Mouse (Mus musculus) intestine, embryonic 14.5 days (tissue): ENCODE data around the gene Galnt18. TPM values are rescaled to one million over a fixed set of nuclear protein-coding genes. Genes with fewer than 3 reads are reported as not detected.

Experiments
- ATAC-seq: fragments of 200-750 bp; cut with Nextera tagmentation; replicated peaks from 2 replicates; pipeline ENCODE4 v1.8.0; 2017; ENCODE audit warnings: low read depth, moderate number of reproducible peaks, moderate TSS enrichment, moderate library complexity; ENCODE audit not compliant: low FRiP score, low TSS enrichment
- DNase-seq: peaks from one replicate; pipeline ENCODE4 v3.0.0-alpha.2; 2018; ENCODE audit warnings: low spot score
- H3K27ac ChIP-seq: fragments of 300-500 bp; sonication (generic); 2 replicates; pipeline ENCODE4 v1.5.1; 2014; ENCODE audit warnings: low read depth, mild to moderate bottlenecking, control low read depth
- H3K27me3 ChIP-seq: fragments of 300-500 bp; sonication (generic); replicated peaks from 2 replicates; pipeline ENCODE4 v1.6.1; 2014; ENCODE audit warnings: low read length, control low read depth; ENCODE audit not compliant: control insufficient read depth, insufficient read depth
- H3K36me3 ChIP-seq: fragments of 300-500 bp; sonication (generic); 2 replicates; pipeline ENCODE4 v1.6.1; 2014; ENCODE audit warnings: low read length, control low read depth; ENCODE audit not compliant: control insufficient read depth, insufficient read depth
- H3K4me1 ChIP-seq: fragments of 300-500 bp; sonication (generic); replicated peaks from 2 replicates; pipeline ENCODE4 v1.6.1; 2014; ENCODE audit warnings: low read length, control low read depth, mixed read lengths; ENCODE audit not compliant: control insufficient read depth, insufficient read depth
- H3K4me2 ChIP-seq: fragments of 300-500 bp; sonication (generic); 2 replicates; pipeline ENCODE4 v1.6.1; 2014; ENCODE audit warnings: low read length
- H3K4me3 ChIP-seq: fragments of 300-500 bp; sonication (generic); 2 replicates; pipeline ENCODE4 v1.5.1; 2014; ENCODE audit warnings: low read depth, low read length, control low read depth, mixed read lengths
- H3K9ac ChIP-seq: fragments of 300-500 bp; sonication (generic); 2 replicates; pipeline ENCODE4 v1.6.1; 2014; ENCODE audit warnings: mild to moderate bottlenecking, low read length
- H3K9me3 ChIP-seq: fragments of 300-500 bp; sonication (generic); 2 replicates; pipeline ENCODE4 v1.6.1; 2016; ENCODE audit warnings: low read length, control low read depth; ENCODE audit not compliant: control insufficient read depth
- WGBS: fragments of 180-500 bp; shearing (Covaris S2); extraction: QIAGEN DNeasy Blood & Tissue Kit; methylation state at CpG from one replicate; pipeline ENCODE4 v1.1.7; 2014; 5-methylcytosine and 5-hydroxymethylcytosine counted together
- polyA plus RNA-seq: library from polyadenylated mRNA; unstranded; fragments of >200 nt; fragmentation: Nextera tagmentation; extraction: Ambion mirVana; gene quantifications from 2 replicates; pipeline ENCODE4 v1.2.1, GENCODE M21; 2014

Gene Galnt18
- polyA plus RNA-seq, 1 experiment from 2014 or later: 18.8 TPM

DNA sequence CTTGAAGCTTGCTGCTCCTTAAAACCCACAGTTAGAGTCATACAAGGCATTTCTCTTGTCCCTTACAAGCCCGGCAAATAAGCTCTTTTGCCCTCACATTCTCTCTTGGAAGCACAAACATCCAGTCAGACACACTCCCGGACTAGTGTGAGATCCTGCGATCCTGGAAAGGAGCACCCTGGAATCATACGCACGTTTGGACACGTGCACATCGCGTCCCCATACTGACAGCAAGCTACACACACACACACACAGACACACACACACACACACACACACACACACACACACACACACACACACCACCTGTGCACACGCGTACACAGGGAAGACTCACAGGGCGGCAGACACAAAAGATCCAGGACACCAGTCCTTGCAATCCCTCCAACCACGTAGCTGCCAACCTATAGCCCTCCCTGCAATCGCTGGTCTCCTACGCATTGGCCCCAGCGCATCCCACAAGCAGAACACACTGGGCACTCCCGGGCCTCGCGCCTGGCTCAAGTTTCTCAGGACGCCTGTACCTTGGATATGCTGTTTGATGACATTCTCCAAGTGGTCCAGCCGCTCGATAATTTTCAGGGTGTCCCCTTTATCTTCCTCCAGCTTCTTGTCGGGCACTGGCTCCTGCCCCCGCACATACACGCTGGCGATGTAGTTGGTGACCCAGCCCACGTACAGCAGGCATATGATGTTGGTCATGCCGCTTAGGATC is 831 bp downstream of the Galnt18 start:
- peak; percentile 4; the same call in 1 of the 2 replicates for ATAC-seq
- 11% methylated on average over 27 of the region's 27 CpGs for WGBS
- Histone ChIP-seq H3K9me3 (no peaks in the 10 kb centered on the region), H3K27ac (no peak overlapping the region; the same call in 1 of the 2 replicates), H3K4me3 (peak overlapping the region; percentile 55), H3K4me2 (peak overlapping the region; percentile 95), H3K4me1 (peaks cover 10% of the 10 kb centered on the region), H3K36me3 (no peaks in the 10 kb centered on the region), H3K9ac (peak overlapping the region; percentile 55), H3K27me3 (no peaks in the 10 kb centered on the region)
- DNase-seq: peak; percentile 73

DNA sequence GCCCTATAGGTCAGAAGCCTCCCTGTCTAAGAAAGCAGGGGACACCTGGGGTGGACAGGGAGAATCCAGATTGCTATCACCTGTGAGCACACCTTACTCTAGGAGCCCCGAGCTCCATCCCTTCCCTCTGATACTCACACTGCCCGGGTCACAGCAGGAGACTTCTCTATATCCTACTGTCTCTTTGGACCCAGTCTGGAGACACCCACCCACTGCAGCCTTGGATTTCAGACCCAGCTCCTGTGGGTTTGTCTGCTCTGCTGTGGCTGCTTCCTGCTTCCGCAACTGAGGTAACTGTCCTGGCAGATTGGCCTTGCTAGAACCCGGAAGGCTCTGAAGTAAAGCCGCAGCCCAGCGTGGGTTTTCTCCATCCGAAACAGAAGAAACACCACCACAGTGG is 1.6 kb downstream of the Galnt18 start:
- H3K27ac ChIP-seq: no peak overlapping the region
- H3K4me1 ChIP-seq: peaks cover 10% of the 10 kb centered on the region
- H3K36me3 ChIP-seq: no peaks in the 10 kb centered on the region
- ATAC-seq (no peak), DNase-seq (no peak)
- peak overlapping the region; percentile 55 for H3K9ac ChIP-seq
- H3K4me2 ChIP-seq: peak overlapping the region; percentile 95
- peak overlapping the region; percentile 55 for H3K4me3 ChIP-seq
- 71% methylated on average over 7 of the region's 7 CpGs for WGBS
- no peaks in the 10 kb centered on the region for H3K9me3 ChIP-seq
- H3K27me3 ChIP-seq: no peaks in the 10 kb centered on the region

DNA sequence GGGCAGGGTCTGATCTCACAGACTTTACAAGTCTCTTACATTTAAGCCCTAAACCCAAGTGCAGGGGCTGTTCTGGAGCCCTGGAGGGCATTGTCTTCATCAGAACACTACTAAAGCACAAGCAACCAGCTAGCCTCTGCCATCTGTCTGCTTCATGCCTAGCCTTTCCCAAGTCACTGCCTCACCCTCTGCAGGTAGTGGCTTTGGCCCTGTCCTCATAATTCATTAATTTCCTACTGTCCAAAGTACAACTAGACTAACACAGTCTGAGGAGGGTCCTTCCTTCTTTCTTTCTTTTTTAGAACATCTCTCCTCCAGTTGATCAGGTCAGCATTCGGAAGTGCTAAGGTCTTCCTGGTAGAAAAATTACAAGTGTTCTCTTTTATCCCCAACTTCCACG is 2.6 kb downstream of the Galnt18 start:
- 84% methylated on average over 2 of the region's 2 CpGs for WGBS
- Histone ChIP-seq H3K9me3 (no peaks in the 10 kb centered on the region), H3K27ac (no peak overlapping the region), H3K36me3 (no peaks in the 10 kb centered on the region), H3K27me3 (no peaks in the 10 kb centered on the region), H3K4me1 (peaks cover 10% of the 10 kb centered on the region), H3K4me3 (peak overlapping the region; percentile 55), H3K4me2 (peak overlapping the region; percentile 95), H3K9ac (no peak overlapping the region)
- DNase-seq: no peak
- no peak for ATAC-seq

DNA sequence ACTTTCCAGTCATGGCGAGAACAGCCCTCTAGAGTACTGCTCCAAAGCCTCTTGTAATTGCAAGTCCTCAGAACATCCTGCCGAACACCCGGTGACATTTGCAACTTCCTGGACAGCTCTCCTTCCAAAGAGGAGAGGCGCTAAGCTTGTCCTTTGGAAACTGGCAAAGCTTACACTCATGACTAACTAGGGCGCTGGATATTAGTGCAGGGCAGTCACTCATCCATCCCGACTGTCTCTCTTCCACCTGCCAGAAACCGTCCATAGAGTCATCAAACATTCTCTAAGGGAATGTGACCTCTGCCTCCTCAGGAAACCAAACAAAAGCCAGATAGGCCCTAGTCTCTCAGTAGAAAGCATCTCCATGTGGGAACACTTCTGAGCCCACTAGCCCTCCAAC is 3.6 kb downstream of the Galnt18 start:
- ATAC-seq (no peak), DNase-seq (no peak)
- Histone ChIP-seq H3K27me3 (no peaks in the 10 kb centered on the region), H3K9ac (no peak overlapping the region), H3K4me1 (peaks cover 10% of the 10 kb centered on the region), H3K36me3 (no peaks in the 10 kb centered on the region), H3K27ac (no peak overlapping the region), H3K4me2 (peak overlapping the region; percentile 95), H3K9me3 (no peaks in the 10 kb centered on the region), H3K4me3 (no peak overlapping the region)
- WGBS: 46% methylated on average over 7 of the region's 7 CpGs

DNA sequence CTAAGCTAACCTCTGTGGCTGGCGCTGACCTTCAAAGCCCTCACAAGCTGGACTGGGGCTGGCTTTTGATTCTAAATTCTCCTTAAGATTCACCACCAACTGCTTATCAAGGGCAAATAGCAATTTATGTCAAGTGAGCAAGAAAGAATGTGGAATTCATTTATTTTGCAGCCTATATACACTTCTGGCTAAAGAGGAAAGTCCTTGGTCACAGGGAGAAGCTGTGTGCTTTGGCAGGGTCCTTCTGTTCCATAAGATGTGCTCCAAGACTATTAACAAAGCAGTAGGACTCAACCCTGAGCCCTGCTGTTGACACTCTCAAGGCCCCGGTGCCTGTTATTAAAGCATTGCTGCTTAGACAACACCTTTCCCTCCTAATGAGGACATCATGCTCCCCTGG is 7.4 kb downstream of the Galnt18 start:
- Histone ChIP-seq H3K9me3 (no peaks in the 10 kb centered on the region), H3K4me2 (no peak overlapping the region), H3K4me3 (no peak overlapping the region), H3K27me3 (no peaks in the 10 kb centered on the region), H3K27ac (no peak overlapping the region), H3K9ac (no peak overlapping the region), H3K36me3 (no peaks in the 10 kb centered on the region), H3K4me1 (peaks cover 3% of the 10 kb centered on the region; the same call in 1 of the 2 replicates)
- 92% methylated on average over 2 of the region's 2 CpGs for WGBS
- DNase-seq: no peak
- ATAC-seq: no peak

DNA sequence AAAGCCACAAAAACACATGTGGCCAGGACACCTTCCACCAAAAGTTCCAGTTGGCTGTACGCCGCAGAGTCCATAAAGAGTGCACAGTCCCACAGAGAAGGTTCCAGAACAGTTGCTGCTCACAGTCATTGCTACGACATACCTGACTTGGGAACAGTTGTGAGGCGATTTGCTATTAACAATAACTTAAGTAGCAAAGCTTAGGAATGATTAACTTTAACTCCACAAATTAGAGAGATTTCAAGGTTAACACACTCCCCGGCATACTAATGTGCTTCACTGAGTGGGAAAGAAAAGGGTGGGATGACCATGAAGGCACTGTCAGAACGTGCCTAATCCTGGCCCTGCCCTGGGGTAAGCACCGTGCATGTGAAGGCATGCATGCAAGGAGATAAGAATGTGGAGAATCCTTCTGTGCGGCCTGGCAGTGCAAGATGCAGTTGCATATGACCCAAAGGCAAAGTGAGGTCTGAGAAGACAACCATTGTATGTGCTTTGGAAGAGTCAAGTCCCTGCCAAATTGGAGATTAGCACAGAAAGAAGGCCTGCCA is 8.5 kb downstream of the Galnt18 start:
- H3K9me3 ChIP-seq: no peaks in the 10 kb centered on the region
- H3K4me3 ChIP-seq: no peak overlapping the region
- DNase-seq: no peak
- no peaks in the 10 kb centered on the region for H3K27me3 ChIP-seq
- no peak overlapping the region for H3K9ac ChIP-seq
- H3K27ac ChIP-seq: no peak overlapping the region
- WGBS: 75% methylated on average over 8 of the region's 8 CpGs
- H3K4me2 ChIP-seq: no peak overlapping the region
- no peak for ATAC-seq
- peaks cover 4% of the 10 kb centered on the region; the same call in 1 of the 2 replicates for H3K4me1 ChIP-seq
- H3K36me3 ChIP-seq: no peaks in the 10 kb centered on the region

DNA sequence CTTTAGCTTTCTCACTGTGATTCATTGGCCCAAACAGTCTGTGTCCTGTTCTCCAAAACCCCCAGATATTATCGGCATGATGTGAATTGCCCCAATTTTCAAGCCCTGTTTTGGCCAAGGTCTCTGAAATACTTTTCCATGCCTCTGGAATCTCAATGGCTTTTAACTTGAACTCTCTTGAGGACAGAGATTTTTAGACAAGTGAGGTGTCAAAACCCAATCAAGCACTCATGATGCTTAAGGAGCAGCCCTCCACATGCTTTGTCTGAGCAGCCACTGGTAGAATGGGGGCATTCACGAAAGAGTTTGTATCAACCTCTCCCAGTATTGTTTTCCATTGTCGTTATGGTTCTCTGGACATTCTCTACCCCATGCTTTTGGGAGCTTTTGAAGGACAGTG is 9.2 kb downstream of the Galnt18 start:
- DNase-seq: no peak
- 83% methylated on average over 3 of the region's 3 CpGs for WGBS
- H3K4me3 ChIP-seq: no peak overlapping the region

DNA sequence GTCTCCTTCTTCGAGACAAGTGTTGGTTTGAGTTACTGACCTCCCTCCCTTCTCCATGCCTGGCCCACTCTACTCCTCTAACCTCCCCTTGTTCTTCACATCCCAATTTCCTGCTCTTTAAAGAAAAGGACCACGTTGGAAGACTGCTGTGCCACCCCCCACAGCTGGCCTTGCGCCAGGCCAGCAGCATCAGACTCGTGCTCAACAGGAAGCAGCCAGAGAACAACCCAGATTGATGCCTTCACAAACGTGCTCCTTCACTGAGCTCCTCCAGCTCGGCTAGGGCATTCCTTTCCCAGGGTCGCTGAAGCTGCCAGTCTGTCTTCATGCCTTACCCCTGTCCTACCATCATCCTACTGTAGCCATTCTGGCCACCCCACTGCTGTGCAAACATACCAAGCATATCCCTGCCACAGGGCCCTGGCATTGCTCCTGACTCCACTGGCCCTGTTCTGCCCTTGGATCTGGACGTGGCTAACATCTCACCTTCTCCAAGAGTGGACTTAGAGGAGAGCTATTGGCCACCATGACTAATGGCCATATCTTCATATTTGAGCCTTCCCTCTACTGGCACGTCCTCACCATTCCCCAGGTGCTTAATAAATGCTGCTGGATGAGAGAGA is 13.5 kb downstream of the Galnt18 start:
- Histone ChIP-seq H3K27me3 (no peaks in the 10 kb centered on the region), H3K9me3 (no peaks in the 10 kb centered on the region), H3K4me3 (no peak overlapping the region), H3K4me1 (peaks cover 8% of the 10 kb centered on the region; the same call in 1 of the 2 replicates), H3K4me2 (no peak overlapping the region), H3K27ac (no peak overlapping the region), H3K9ac (no peak overlapping the region), H3K36me3 (no peaks in the 10 kb centered on the region)
- no peak for DNase-seq
- no peak for ATAC-seq
- 50% methylated on average over 9 of the region's 9 CpGs for WGBS

More for the DNA sequence above, 9.2 kb downstream of the Galnt18 start:
- no peak overlapping the region for H3K9ac ChIP-seq
- no peak for ATAC-seq
- H3K4me1 ChIP-seq: peaks cover 8% of the 10 kb centered on the region; the same call in 1 of the 2 replicates
- H3K36me3 ChIP-seq: no peaks in the 10 kb centered on the region
- no peaks in the 10 kb centered on the region for H3K9me3 ChIP-seq
- H3K27ac ChIP-seq: no peak overlapping the region
- H3K4me2 ChIP-seq: no peak overlapping the region
- no peaks in the 10 kb centered on the region for H3K27me3 ChIP-seq
